Mouse (Mus musculus): ENCODE results near the gene Myct1.

Myct1 gene

GRCm38 (mm10) chr10:5593464-5593863 lies at the start of gene Myct1:
Myct1 (plus strand) TSS chr10:5593775.
- DNase-seq: peak; percentile 51

DNA sequence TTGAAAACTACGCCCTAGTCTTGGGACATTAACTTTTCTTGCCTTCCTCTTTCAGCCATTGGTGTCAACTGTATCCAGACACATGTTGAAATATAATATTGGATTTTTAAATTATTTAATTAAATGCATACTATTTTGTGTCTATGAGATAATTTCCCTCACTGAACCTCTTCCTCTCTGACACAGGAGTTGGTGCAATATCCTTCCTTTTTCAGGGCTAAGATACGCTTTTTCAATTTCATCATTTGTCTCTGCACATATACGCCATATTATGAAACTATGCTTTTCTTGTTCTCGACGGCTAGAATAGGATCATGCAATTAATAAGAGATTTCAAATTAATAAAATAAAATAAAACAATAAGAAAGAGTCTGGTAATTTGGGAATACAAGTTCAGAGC lies 47.1 kb upstream of the Myct1 start:
- DNase-seq: no peak

DNA sequence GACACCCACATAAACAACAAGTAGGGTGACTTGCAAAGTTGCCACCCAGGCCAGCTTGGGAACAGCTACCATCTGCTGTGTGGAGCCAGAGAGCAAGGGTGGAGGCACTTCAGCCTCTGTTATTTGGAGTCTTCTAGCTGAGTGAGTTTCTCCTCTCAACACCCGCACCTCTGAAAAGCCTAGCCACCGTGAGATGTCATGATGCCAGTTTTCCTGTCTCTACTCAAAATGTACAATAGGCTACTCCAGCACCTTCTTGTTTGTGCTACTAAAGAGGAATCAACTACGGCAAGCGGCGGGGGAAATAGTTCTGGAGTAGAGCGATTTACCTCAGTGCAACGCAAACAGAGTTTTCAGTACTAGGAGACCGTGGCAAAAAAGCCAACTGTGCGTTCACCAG lies 45.8 kb upstream of the Myct1 start:
- no peak for DNase-seq

GRCm38 (mm10) chr10:5548651-5549050 lies 44.9 kb upstream of the Myct1 start:
- no peak for DNase-seq

GRCm38 (mm10) chr10:5549871-5550167 lies 43.8 kb upstream of the Myct1 start:
- DNase-seq: peak; percentile 24

- DNase-seq: peak; percentile 70
These were observed 43.2 kb upstream of the Myct1 start for GRCm38 (mm10) chr10:5550168-5551021.

- DNase-seq: no peak
These were observed 42.2 kb upstream of the Myct1 start, which contains the start of gene Syne1 for GRCm38 (mm10) chr10:5551382-5551781. Syne1 (minus strand) TSS chr10:5551482.

DNA sequence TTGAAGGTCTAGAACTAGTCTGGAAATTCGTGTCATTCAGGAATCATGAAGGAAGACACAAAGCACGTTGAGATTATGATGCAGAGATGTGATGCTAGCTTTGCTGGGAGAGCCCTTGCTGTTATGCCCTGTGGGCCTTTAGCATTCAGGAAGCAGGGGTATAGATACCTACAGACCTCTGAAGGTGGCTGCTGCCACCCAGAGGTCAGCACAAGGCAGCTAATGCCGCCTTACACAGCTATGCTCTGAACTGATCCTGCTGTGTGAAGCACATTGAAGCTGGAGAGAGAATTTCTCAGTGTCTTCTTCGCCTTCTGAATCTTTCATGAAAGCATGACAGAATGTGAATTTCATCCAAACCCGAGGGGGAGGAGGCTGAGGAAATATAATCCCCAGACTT lies 38.6 kb upstream of the Myct1 start:
- peak; percentile 9 for DNase-seq

DNA sequence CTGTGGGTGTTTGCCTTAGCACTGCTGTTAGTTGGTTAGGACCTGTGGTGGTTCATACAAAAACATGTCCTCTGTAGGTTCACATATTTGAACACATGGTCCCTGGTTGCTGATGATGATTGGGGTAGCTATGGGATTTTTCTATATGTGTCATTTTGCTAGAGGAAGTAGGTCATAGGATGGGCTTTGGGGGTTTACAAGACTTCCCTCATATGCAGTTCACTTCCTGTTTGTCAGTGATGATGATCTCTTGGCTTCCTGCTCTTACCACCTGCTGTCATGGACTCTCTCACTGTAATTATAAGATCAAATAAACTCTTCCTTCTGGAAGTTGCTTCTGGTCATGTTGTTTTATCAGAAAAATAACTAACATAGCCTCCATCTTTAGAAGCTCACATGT lies 34.8 kb upstream of the Myct1 start:
- no peak for DNase-seq

DNA sequence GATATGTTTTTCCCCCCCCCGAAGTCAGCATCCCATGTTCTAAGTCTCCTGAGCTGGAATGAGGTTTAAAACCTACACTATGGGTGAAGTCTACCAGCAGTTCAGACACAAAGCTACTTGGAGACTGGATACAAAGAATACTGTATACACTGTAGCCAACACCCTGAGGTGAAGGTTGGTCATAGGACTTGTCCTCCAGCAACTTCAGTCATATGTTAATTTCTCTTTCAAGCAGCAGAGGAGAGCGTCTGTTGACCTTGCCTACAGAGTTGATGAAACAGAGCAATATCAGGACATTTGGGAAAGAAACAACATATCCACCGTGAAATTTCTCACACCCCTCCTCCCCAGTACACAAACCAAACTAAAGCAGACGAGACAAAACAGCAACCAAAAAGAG lies 33.0 kb upstream of the Myct1 start:
- no peak for DNase-seq

DNA sequence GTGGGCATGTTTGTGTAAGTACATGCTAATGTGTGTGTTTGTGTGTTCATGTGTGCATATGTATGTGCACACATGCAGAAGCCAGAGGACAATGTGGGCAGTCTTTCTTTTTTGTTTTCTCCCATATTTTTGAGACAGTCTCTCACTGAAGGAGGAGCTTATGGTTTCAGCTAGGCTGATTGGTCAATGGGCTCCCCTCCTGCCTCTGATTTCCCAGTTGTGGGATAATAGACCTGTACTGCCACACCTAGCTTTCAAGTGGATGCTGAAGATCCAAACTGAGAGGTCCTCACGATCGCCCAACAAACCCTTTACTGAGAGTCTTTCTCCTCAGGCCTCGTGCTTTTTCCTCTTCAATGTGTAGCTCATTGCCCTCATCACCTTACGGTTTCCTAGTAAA lies 31.9 kb upstream of the Myct1 start:
- no peak for DNase-seq

DNA sequence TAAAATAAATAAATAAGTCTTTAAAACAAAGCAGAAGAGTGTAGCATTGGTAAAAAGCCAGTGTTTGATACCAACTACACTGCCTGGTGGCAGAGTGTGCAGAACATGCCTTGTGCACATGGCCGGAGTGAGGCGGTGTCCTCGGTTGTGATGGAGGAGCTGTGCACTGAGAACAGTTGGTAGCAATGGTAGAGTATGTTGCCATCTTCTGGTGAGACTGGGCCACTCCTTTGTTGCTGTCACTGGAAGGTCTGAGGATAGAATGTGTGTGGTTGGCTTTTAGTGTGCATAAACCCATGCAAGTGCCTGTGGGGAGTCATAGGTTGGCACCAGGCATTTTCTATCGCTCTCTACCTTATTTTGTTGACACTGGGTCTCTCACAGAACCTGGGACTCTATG lies 24.6 kb upstream of the Myct1 start:
- no peak for DNase-seq

GRCm38 (mm10) chr10:5570059-5570458 lies 23.5 kb upstream of the Myct1 start:
- no peak for DNase-seq

- DNase-seq: no peak
These were observed 22.2 kb upstream of the Myct1 start for GRCm38 (mm10) chr10:5571332-5571731.

DNA sequence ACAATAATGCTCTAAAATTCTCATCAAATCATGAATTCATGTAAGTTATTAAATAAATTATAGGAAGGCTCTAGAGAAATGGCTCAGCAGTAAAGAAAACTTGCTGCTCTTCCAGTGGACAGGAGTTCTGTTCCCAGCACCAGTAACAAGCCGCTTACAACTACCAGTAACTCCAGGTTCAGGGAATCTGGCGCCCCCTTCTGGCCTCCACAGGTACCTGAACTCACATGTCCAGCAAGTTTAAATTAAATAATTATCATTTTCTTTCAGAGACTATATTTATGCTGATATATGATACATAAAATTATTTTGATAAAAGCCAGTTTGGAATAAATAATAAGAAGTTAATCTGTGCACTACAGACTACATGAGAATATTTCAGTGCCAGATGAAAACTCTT lies 20.2 kb upstream of the Myct1 start:
- DNase-seq: no peak

- no peak for DNase-seq
These were observed 2.5 kb upstream of the Myct1 start for GRCm38 (mm10) chr10:5591061-5591460.

- DNase-seq: peak; percentile 55
These were observed 1.6 kb upstream of the Myct1 start for GRCm38 (mm10) chr10:5591996-5592395.

DNA sequence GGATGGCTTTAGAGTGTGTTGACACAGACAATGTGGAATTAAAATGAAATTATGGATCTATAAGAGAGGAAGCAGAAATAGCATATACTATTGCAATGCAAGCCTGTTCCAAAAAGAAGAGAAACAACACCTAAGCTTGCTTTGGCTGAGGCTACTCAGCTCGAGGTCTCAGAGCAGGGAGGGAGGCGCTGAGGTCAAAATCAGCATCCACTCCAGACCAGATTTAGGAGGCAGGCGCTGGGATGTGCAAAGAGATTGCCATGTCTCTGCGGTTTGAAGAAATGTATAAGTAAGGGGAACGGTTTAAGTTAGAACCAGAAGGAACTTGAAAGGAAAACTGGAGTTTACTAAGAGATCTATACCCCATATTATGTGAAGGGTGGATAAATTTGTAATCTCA lies 882 bp downstream of the Myct1 start:
- DNase-seq: no peak

GRCm38 (mm10) chr10:5596559-5596958 lies 3.0 kb downstream of the Myct1 start:
- no peak for DNase-seq

GRCm38 (mm10) chr10:5600123-5600522 lies 6.5 kb downstream of the Myct1 start:
- peak; percentile 78 for DNase-seq

- no peak for DNase-seq
These were observed 9.9 kb downstream of the Myct1 start for GRCm38 (mm10) chr10:5603512-5603911.

DNA sequence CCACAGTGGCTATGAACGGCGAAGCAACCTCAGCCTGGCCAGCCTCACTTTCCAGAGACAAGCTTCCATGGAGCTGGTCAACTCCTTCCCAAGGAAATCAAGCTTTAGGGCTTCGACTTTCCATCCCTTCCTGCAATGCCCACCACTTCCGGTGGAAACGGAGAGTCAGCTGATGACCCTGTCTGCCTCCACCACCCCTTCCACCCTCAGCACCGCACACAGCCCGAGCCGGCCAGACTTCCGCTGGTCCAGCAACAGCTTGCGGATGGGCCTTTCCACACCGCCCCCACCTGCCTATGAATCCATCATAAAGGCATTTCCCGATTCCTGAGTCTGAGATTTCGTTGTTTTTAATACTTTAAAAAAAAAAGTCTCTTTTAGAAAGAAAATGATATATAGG lies 10.8 kb downstream of the Myct1 start:
- no peak for DNase-seq

GRCm38 (mm10) chr10:5608874-5609273 lies 15.3 kb downstream of the Myct1 start:
- DNase-seq: no peak

- no peak for DNase-seq
These were observed 21.8 kb downstream of the Myct1 start for GRCm38 (mm10) chr10:5615186-5616040.

All from lung, postnatal 10 days (tissue).